Mouse (Mus musculus) liver, postnatal 0 days (tissue): ENCODE results near the gene Rps27.

Experiments used
- CTCF ChIP-seq: sonication (generic); IDR thresholded peaks from 2 replicates; pipeline ENCODE4 v1.5.1; 2016; ENCODE audit warnings: antibody characterized with exemption, low read depth
- EP300 ChIP-seq: IDR thresholded peaks from 2 replicates; pipeline ENCODE4 v1.6.1; 2016; ENCODE audit warnings: antibody characterized with exemption, low read depth, mild to moderate bottlenecking

GRCm38 (mm10) chr3:90256731-90257530 is 43.5 kb upstream of the Rps27 start:
- no peak for TF ChIP-seq EP300
- TF ChIP-seq CTCF = no peak
